Mouse (Mus musculus) urinary bladder, adult 18-20 months (tissue): ENCODE results near the gene Txnl4b.
A peak's percentile ranks its signal among the peaks of the same experiment; 100 is the strongest.

ENCODE experiments used
- DNase-seq, 2 experiments: peaks; one replicate each; pipeline ENCODE4 v3.0.0; 2022; ENCODE audit warnings: low spot score in 2 of 2, mixed read lengths in 2 of 2

Txnl4b gene

GRCm38 (mm10) chr8:109595854-109596253 is 30.2 kb downstream of the Txnl4b start:
- peak in 1 of 2 experiments; percentile 59 for DNase-seq

- no peak for DNase-seq
Observed at GRCm38 (mm10) chr8:109606725-109607124, 41.0 kb downstream of the Txnl4b start.

GRCm38 (mm10) chr8:109607650-109608049 is 42.0 kb downstream of the Txnl4b start:
- DNase-seq, result no peak

GRCm38 (mm10) chr8:109608271-109609152 is 42.8 kb downstream of the Txnl4b start, which contains the start of gene Dhodh:
Gene Dhodh, minus strand, starts transcription at chr8:109608673.
- DNase-seq, result peak; percentile 94

- no peak for DNase-seq
Observed at GRCm38 (mm10) chr8:109609153-109609502, 43.4 kb downstream of the Txnl4b start.

GRCm38 (mm10) chr8:109614243-109615210 is 48.8 kb downstream of the Txnl4b start, which contains the start of gene Pkd1l3:
Gene Pkd1l3, plus strand, starts transcription at chr8:109614517.
- DNase-seq, result no peak

- DNase-seq, result no peak
Observed at GRCm38 (mm10) chr8:109615569-109615968, 49.9 kb downstream of the Txnl4b start.
